Mouse (Mus musculus): ENCODE data around the gene Ift140. TPM values are rescaled to one million over a fixed set of nuclear protein-coding genes. Genes with fewer than 3 reads are reported as not detected.
A peak's percentile ranks its signal among the peaks of the same experiment; 100 is the strongest.

The Ift140 gene
- polyA plus RNA-seq, 1 experiment = 7.8 TPM

DNA sequence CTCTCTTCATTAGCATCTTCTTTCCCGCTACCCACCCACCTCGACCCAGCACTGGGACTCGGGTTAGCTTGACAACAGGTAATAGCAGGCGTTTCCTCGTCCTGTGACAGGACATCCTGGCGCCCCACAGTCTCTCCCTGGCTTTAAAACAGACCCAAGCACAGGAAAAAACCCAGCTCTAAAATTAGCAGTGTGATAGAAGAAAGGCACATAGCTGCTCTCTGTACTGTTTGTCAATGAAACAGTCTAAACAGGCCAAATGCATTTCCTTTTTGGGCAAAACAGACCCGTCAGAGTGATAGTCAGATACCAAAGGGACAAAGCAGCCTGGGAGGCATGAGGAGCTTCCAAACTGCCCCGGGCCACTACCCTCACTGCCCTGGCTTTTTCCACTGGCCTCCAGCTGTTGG is 51.6 kb downstream of the Ift140 start:
- WGBS = 70% methylated on average over 8 of the region's 8 CpGs
- no peak for DNase-seq (ENCODE audit: low read depth, low spot score)

GRCm38 (mm10) chr17:25068690-25069089 is 52.8 kb downstream of the Ift140 start:
- no peak for DNase-seq (ENCODE audit: low read depth, low spot score)
- 76% methylated on average over 2 of the region's 2 CpGs for WGBS

GRCm38 (mm10) chr17:25076906-25077305 is 61.0 kb downstream of the Ift140 start:
- no peak for DNase-seq (ENCODE audit: low read depth, low spot score)
- 82% methylated on average over 4 of the region's 4 CpGs for WGBS

DNA sequence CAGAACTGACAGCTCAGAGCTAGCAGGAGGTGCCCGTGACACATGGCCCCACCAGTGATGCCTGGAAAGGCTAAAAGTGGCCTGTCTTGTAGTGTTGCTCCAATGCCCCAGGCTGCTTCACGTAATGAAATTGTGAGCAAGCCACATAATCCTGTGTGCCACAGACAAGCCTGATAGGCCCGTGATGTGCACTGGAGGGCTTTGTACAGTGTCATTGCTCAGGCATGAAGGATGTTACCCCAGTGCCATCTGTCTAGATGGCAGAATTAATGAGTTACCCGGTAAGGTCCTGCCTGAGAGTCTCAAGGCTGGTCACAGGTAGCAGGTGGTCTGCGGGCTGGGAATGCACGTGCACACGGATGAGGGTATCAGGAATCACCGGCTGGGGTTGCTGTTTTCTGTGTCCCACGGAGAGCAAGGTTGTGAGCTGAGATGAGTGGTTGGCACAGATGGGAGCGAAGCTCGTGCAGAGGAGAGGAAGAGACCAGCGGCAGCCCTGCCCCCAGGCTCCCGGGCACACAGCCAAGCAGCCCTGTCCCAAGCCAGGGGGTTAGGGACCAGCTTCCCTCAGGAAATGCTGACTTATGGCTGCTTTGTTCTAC is 62.0 kb downstream of the Ift140 start:
- WGBS = 61% methylated on average over 13 of the region's 13 CpGs
- DNase-seq (ENCODE audit: low read depth, low spot score) = no peak

GRCm38 (mm10) chr17:25080210-25080609 is 64.3 kb downstream of the Ift140 start:
- WGBS = 78% methylated on average over 13 of the region's 13 CpGs
- DNase-seq (ENCODE audit: low read depth, low spot score) = no peak

DNA sequence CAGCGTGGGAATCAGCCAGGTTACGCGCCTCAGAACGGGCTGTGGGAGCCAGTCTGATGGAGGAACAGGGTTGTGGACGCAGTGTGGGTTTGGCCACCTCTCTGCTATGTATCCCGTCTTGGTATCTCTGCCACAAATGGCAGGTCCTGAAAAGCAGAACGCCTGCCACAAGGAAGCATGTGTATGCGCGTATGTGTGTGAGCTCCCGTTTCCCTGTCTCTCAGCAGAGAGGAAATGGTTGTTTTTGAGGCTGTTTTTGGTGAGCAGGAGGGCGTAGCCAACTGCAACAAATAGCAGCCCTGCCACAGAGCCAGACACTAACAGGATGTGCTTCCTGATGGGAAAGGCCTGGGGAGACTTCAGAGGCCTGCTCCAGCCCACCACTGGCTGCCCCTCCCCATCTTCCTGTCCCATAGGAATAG is 65.1 kb downstream of the Ift140 start:
- no peak for DNase-seq (ENCODE audit: low read depth, low spot score)
- WGBS = 71% methylated on average over 11 of the region's 11 CpGs

GRCm38 (mm10) chr17:25082081-25082847 is 66.4 kb downstream of the Ift140 start:
- peak; percentile 27 for DNase-seq (ENCODE audit: low read depth, low spot score)
- WGBS = 38% methylated on average over 14 of the region's 14 CpGs

DNA sequence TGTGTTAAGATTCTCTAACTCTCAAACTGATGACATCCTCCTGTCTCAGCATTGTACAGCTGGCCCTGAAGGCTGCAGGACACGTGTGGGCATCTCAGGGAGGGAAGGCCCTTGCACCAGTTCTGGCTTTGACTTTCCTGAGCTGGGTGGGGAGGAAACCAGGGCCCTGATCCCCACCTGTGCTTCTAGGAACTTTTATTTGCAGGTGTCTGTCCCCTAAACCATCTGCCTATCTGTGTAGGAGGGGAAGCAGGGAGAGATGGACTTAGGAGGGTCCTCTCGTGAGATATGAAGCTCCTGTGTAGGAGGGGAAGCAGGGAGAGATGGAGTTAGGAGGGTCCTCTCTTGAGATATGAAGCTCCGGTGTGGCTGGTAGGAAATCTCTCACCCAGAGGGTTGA is 67.0 kb downstream of the Ift140 start:
- DNase-seq (ENCODE audit: low read depth, low spot score) = no peak
- WGBS = 58% methylated on average over 3 of the region's 3 CpGs

- WGBS = 58% methylated on average over 7 of the region's 7 CpGs
- DNase-seq (ENCODE audit: low read depth, low spot score) = no peak
Observed at GRCm38 (mm10) chr17:25083444-25083931, 67.6 kb downstream of the Ift140 start, which contains the start of gene Tmem204. Gene Tmem204, minus strand, starts transcription at chr17:25083591.

DNA sequence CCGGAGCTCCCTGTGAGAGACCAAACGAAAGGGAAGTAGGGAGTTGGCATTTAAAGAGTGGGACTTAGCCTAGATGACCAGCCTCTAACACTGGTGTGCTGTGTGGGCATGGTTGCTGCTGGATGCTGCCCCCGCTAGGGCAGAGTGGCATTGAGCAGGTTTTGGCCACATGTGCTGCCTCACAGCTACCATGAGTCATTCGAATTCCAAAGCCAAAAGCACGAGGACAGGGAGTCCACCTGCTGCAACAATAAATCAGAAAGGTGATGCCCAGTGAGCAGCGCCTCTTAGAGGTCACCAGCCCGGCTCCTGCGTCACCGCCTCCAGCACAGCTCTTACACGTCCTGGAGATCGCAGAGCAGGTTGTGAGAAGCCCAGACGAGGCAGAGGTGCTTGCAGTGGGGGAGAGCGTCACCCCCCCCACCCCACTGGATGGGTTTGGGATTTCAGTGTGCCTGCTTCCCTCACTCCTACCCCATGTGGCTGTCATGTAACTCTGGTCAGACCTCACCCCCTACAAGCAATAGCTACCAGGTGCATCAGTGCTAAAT is 69.0 kb downstream of the Ift140 start:
- no peak for DNase-seq (ENCODE audit: low read depth, low spot score)
- 77% methylated on average over 13 of the region's 13 CpGs for WGBS

GRCm38 (mm10) chr17:25086724-25087123 is 70.8 kb downstream of the Ift140 start:
- WGBS = 54% methylated on average over 7 of the region's 7 CpGs
- no peak for DNase-seq (ENCODE audit: low read depth, low spot score)

GRCm38 (mm10) chr17:25089158-25089557 is 73.3 kb downstream of the Ift140 start:
- no peak for DNase-seq (ENCODE audit: low read depth, low spot score)
- WGBS = 95% methylated on average over 10 of the region's 10 CpGs

GRCm38 (mm10) chr17:25090450-25090849 is 74.6 kb downstream of the Ift140 start:
- WGBS = 88% methylated on average over 10 of the region's 10 CpGs
- no peak for DNase-seq (ENCODE audit: low read depth, low spot score)

- WGBS = 41% methylated on average over 2 of the region's 2 CpGs
- no peak for DNase-seq (ENCODE audit: low read depth, low spot score)
Observed at GRCm38 (mm10) chr17:25096221-25096620, 80.3 kb downstream of the Ift140 start.

DNA sequence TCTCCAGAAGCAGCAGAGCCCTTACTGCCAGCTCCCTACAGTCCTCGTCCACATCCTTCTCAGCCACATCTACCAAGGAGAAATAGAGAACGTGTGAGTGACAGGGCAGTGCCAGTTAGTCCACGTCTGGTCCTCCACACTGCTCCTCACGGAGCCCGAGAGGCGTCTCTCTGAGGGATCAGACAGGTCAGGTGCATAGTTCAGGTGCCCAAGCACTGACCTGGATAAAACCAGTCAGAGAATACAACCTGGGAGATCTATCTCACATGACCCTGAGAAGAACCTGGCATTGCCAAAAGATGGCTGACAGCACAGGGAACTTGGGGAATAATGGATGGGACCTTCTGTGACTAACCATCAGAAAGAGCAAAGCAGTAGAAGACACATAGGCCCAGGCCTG is 84.2 kb downstream of the Ift140 start:
- no peak for DNase-seq (ENCODE audit: low read depth, low spot score)
- 93% methylated on average over 6 of the region's 6 CpGs for WGBS

DNA sequence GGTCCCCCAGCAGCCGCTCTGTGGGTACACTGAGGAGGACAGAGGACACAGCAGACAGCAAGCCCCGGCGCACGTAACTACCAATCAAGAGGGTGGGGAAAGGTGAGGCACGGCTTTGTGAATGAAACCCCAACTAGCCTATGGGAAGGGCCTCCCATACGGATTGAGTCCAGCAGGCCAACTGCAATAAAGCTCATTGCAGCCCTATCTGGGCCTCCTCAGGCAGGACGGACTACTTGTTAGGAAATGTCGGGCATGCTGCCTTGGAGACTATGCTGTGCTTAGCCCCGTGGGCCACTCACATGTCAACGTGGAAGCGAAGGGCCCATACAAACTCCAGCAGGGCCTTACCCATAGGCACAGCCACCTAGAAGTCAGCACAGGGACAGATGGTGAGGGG is 85.5 kb downstream of the Ift140 start:
- no peak for DNase-seq (ENCODE audit: low read depth, low spot score)
- 86% methylated on average over 11 of the region's 11 CpGs for WGBS

DNA sequence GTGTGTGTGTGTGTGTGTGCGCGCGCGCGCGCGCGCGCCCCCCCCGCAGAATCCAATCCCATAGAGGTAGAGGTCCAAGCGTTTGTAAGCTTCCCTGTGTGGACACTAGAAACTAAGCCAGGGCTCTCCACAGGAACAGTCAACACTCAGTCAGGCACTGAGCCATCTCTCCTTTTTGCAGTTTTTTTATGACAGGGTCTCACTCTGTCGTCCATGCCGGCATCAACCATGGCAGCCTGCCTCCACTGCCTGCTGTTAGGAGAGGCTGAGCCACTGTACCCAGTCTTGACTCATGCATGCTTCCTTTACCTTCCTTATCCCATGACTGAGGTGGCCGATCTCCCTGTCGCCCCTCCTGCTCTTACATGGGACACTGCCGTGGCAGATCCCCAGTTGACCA is 91.9 kb downstream of the Ift140 start:
- 93% methylated on average over 16 of the region's 16 CpGs for WGBS

GRCm38 (mm10) chr17:25109578-25109977 is 93.7 kb downstream of the Ift140 start:
- peak; percentile 16 for DNase-seq (ENCODE audit: low read depth, low spot score)
- WGBS = 74% methylated on average over 2 of the region's 2 CpGs

More for the DNA sequence above, 91.9 kb downstream of the Ift140 start:
- no peak for DNase-seq (ENCODE audit: low read depth, low spot score)

DNA sequence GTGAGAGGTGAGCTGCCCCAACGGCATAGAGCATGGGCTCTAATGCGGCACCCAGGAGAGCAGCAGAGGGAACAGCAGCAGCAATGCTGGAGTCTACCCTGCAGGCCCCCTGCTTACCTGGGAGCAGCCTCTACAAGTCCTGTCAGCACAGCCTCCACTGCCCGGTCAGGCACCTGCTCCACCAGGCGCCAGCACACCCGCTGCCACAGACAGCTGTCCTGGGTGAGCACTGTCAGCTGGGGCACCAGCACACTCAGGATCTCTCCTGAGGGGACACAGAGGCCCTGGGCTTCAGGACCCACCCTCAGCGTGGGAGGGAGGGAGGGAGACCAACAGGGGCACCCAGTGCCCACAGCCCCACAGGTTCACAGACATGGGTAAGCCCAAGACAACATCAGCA is 94.7 kb downstream of the Ift140 start:
- WGBS = 93% methylated on average over 6 of the region's 6 CpGs
- no peak for DNase-seq (ENCODE audit: low read depth, low spot score)

DNA sequence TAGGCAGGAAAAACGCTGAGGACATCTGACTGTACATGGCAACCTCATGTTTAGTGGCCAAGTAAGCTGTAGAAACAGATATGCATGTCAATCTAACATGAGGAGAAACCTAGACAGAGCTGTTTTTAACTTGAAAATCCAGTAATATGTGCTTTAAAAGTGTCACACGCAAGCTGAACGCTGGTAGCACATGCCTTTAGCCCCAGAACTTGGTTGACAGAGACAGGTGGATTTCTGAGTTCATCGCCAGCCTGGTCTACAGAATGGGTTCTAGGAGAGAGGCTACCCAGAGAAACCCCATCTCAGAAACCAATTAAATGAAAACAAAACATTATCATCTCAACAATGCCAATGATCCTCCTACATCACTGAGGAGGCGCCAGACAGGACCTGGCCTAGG is 95.3 kb downstream of the Ift140 start:
- DNase-seq (ENCODE audit: low read depth, low spot score) = no peak
- WGBS = 87% methylated on average over 5 of the region's 5 CpGs

Data from large intestine, adult 2 months (tissue).